Mouse (Mus musculus) urinary bladder, adult 2 months (tissue): ENCODE results near the gene H2afv. TPM values are rescaled to one million over a fixed set of nuclear protein-coding genes. Genes with fewer than 3 reads are reported as not detected.
A peak's percentile ranks its signal among the peaks of the same experiment; 100 is the strongest.
"Not testable (repeated sequence)": the region's sequence is repeated elsewhere in the genome, so short reads cannot be mapped to it uniquely, and the experiment has no call there.

Experiments
- DNase-seq: peaks from one replicate; pipeline ENCODE4 v3.0.0; 2022; ENCODE audit warnings: low spot score
- polyA plus RNA-seq: library from polyadenylated mRNA; depleted of rRNA; stranded (reverse); fragments of >200 nt; gene quantifications from 2 replicates; pipeline ENCODE4 v1.2.3, GENCODE M21; 2012

The H2afv gene
- polyA plus RNA-seq, 1 experiment = 97.0 TPM

DNA sequence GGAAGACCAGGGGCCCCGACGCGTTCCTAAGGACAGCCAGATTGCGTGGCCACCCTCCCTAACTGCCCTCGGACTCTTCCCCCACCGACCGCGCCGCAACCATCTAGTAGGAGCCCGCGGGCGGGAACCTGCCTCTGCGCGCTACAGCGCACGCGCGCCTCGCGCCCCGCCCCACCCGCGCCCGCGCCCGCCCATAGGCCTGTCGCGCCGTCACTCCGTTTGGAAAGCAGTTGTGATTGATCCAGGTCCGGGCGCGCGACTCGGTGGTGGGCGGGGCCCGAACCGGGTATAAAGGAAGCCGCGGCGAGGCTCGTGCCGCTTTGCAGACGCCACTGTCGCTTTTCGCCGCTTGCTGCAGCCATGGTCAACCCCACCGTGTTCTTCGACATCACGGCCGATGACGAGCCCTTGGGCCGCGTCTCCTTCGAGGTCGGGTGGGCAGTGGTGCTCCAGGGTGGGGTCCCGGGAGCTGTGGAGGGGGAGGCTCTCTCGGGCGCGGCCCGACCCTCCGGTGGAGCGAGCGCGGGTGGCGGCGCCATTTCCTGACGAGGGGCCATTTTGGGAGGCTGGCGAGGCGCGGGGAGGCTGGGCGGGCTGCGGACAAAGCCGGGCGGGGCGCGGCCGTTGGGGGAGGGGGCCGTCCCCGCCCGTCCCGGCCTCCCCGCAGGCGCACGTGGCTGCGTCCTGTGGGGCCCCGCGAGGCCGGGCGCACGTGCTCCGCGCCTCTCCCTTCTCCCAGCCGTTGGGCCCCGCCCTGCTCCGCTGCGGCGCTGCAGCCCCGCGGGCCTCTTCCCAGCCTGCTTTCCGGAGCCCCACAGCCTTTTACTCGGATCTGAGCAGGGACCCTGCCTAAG is 28.5 kb downstream of the H2afv start:
- peak; percentile 100 for DNase-seq

DNA sequence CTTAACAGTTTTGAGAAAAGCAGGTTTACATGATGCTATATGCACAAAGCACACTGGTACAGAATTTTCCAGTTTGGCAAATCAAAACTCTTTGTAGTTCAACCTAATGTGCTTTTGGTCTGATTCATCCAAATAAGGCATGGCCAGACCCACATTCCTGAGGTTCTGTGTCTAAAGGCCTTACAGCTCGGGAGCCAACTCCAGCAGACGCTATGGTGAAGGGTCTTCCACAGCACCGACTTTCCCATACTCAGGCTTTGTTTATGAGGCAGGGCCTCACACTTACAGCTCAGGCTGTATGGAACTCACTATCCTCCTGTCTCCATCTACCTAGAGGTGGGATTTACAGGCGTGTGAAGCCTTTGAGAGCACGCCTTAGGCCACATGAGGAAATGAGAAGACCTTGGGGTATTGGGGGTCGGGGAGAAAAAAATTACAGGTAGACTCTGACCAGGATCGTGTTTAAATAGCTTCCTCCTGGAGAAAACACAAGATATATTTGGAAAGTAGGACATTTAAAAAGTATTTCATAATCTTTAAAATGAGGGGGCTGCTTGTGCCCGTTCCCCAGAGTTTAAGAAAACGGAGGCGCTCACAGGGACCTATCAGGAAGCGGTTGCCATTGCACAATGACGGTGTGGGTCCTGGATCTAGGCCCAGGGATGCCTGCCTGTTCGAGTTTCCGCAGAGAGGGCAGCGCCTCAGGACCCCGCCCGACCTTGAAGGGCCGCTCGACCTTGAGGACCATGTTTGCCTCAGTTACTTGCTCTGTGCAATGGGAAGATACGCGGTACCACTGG is 29.3 kb downstream of the H2afv start, which contains the start of gene Ppia:
Gene Ppia, plus strand, starts transcription at position 693 of the 800 bp plus-strand sequence.
- DNase-seq = no peak

DNA sequence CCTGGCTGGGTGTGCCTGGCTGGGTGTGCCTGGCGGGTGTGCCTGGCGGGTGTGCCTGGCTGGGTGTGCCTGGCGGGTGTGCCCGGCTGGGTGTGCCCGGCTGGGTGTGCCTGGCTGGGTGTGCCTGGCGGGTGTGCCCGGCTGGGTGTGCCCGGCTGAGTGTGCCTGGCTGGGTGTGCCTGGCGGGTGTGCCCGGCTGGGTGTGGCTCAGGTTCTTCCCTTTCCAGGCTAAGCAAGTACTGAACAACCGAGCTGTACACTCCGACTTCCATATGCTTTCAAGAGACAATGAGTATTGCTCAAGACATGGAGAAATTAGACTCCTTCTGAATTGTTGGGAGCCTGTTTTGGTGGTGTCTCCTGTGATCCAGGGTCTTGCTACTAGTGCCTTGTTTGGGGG is 31.0 kb downstream of the H2afv start:
- no peak for DNase-seq

DNA sequence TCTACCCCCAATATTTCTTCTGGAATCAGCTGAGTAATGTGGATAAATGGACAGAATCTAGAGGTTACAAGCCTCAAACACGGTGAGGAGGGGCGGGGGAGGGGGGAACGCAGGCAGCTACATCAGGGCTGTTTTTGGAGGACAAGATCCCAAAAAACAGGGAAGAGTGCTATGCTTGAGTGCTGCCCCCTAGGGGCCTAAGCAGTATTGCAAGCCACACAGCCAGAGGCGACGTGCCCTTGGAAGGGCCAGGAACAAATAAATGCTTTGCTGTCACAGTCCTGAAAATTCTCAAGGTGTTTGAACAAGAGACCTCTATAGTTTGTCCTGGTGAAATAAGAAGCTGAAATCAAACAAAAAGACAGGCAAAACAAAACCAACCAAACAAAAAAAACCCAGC is 32.6 kb downstream of the H2afv start:
- DNase-seq = peak; percentile 66

DNA sequence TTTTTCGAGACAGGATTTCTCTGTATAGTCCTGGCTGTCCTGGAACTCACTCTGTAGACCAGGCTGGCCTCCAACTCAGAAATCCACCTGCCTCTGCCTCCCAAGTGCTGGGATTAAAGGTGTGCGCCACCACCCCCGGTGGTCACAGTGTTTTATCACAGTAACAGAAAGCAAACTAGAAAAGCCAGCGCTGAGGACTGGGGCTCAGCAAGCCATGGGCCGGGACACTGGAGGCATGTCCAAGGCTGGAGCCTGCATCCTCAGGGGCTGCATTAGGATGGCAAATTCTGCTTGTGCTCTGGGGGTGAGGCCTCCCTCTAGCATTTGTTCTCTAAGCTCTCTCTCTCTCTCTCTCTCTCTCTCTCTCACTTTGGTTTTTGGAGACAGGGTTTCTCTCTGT is 33.5 kb downstream of the H2afv start:
- DNase-seq = not testable (repeated sequence)

DNA sequence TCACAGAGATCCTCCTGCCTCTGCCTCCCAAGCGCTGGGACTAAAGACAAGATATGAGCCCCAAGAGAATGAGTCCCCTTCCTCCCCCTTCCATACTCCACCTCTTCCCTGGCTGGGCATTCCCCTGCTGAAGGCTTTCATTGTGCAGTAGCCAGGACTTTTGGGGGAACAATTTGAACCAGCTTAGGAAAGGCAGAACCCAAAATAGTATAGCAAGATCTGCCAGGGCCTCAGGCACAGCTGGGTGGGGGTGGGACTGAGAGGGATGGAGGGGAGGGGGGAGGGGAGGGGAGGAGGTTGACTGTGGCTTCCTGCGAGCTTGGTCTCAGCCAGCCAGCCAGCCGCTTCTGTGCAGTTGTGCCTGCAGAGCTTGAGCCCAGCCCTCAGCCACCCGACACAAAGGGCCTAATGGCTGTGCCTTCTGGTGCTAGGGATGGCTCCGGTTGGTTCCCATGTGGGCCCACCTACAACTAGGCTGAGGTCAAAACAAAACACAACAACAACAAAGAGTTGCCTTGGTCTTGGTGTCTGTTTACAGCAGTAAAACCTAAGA is 34.1 kb downstream of the H2afv start:
- no peak for DNase-seq

DNA sequence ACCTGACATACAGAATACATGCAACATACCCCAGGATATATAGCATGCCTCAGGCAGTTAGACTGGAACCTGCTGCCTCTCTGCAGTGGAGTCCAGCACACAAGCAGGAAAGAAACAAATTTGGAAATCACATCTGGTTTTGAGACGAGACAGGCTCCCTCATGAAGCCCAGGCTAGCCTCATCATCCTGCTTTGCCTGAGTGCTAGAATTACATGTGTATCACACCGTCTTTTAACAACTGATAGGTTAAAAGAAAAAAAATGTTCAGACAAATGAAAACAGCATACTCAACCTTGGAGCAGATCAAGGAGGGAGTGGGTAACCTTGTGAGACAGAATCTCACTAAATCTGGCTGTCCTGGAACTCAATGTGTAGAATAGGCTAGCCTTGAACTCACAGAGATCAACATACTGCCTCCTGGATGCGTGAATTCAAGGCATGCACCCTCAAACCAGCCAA is 37.1 kb downstream of the H2afv start:
- DNase-seq = no peak

DNA sequence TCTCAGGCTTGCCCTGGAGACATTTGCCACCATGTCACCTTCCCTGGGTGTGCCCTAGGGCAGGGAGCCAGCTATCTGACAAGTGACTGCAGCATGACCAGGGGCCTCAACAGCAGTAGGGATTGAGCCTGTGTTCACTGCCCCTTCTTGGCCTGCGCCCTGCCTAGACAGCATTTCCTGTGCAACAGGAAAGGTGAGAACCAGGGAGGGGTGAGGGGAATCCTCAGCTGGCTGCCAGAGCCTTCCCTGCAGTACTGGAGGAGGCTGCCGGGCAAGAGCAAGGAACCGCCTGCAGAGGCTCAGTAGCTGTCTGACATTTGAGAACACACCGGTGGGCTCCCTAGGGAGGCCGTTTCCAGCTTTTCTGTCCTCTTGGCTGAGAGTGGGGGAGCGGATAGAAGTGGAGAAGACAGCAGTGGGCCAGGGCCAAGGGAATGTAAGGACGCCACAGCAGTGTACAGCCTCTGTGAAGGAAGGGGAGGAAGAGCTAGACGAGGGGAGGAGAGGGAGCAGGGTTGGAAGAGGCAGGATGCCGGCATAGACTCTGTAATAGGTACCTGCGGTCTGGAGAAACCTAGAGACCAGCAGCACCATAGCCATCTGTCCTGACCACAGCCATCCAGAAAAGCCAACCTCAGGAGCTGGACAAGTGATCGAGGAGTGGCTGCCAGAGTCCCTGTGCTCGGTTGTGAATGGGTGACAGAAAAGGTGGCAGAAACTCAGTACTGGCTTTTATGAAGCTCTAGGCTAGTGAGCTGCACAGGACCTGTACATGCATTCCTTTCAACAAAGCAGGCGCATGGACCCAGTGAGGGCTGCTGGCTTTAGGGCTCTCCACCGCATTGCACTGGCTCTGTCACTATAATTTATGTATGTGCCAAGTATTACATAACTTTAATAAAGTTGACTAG is 37.7 kb downstream of the H2afv start:
- DNase-seq = peak; percentile 45

DNA sequence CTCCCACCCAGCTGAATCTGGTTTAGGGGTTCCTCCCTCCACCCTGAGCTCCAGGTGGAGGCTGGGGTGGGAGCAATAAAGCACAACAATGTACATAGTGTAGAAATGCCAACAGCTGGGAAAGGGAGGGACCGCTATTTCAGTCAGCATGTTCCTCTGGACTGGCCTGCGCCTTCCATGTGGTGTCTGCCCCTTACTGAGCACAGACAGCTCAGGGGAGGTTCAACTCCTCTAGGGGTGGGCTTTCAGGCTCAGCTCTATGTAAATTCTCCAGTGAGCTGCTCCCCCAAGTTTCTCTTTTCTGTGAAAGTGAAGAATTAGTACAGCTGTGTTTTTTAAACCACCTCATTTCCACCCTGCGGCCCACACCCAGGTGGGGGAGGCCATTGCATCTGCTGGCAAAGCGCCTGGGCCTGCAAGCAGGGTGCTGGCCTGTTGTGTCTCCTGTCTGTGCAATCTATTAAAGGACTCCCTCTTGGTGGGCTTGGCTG is 38.6 kb downstream of the H2afv start:
- DNase-seq = no peak

DNA sequence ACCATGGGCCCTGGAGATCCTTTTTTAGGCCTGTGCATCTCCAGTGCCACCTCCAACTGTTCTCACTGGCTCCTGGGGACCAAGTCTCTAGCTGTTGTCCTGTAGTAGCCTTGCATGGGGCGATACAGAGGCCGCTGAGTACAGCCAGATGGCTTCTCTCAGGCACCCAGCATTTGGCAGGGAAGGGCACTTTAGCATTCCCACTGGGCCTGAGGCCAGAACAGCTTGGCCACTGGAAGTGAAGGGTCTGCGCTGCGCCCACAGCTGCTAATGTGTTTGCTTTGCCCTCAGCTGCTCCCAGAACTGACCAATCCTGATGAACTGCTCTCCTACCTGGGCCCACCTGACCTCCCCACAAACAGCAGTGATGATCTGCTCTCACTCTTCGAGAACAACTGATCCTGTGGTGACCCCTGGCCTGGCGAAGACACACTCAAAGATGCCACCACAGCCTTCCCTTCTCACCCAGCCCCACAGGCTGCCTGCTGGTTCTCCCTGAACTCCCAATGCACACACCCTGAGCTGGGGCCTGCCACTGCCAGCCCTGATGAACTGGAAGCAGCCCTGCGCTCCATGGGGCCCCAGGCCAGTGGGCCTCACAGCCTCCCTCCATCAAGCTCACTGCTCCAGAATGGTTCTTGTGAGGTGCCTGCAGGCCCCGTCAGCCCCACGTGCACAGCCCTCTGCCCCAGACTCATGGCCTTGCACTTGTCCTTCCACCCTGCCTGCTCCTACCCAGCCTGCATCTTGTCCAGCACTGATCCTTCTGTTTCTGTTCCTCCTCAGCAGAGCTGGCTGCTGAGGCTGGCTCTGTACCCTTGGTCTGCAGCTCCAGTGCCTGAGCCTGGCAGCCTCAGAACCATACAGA is 39.3 kb downstream of the H2afv start:
- DNase-seq = no peak

DNA sequence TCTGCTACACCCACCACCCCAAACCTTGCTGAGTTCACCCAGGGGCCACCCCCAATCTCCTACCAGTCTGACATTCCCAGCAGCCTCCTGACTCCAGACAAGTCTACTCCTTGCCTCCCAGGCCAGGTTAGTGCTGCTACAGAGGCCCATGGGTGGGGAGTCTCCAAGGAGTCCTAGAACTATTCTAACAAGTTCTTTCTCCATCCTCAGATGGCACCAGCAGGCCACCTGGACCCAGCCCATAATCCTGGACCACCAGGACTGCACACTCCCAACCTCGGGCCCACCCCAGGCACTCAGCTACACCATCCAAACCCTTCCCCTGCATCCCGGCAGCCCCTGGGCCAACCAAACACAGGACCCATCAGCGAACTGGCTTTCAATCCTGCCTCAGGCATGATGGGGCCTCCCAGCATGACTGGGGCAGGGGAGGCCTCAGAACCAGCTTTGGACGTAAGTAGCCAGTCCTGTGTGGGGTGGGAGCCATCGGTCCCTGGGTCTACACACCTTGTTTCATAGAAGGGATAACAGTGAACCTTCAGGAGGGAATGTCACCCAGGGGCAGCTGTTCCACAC is 40.3 kb downstream of the H2afv start:
- no peak for DNase-seq

DNA sequence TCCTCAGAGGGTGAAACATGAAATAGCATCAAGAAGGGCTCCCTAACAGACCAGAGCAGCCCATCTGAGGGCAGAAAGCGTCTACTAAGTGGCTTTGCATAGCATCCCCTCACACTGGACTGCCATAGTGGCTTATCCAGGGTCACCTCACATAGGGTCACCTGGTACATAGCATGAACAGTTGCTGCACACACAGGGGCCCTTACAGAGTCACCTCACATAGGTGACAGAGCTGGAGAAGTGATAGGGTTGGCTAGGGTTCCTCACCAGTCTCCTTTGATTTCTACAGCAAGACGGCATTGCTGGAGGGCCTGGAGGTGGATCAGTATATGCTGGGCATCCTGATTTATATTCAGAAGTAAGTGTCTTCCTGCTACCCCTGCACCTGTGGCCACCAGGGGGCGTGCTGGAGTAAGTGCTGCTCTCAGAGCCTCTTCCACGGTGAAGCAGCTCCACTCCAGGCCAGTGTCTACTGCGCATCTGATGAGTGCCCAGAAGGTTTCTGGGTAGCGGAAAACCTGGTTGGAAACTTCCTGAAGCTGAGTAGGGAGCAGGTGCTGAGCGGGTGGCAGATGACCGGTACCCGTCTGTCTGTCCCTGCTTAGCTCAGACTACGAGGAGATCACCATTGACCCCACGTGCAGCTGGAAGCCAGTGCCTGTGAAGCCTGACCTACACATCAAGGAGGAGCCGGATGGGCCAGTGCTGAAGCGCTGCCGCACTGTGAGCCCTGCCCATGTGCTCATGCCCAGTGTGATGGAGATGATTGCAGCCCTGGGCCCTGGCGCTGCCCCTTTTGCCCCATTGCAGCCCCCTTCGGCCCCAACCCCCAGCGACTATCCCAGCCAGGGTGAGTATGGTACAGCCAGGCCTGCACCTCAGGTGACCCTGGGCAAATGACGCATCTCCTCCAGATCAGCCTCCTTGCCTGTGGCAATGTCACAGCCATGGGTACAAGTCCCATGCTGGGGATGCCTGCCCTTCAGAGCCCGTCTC is 41.4 kb downstream of the H2afv start:
- peak; percentile 68 for DNase-seq

DNA sequence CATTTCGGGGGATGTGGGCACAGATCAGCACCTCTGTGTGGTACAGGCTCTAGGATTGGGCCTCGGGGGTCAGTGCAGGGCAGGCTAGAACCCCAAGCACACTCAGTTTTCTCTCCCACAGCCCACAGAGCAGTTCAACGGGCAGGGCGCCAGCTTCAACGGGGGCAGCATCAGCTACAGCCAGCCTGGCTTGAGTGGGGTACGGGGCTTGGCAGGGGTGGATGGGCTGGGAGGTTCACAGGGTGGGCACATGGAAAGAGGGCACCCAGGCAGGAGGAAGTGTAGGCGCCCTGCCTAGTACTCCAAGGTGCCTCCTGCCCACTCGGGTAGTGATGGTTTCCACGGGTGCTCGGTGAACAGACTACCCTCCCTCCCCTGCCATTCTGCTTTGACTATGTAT is 46.1 kb downstream of the H2afv start:
- DNase-seq = no peak

DNA sequence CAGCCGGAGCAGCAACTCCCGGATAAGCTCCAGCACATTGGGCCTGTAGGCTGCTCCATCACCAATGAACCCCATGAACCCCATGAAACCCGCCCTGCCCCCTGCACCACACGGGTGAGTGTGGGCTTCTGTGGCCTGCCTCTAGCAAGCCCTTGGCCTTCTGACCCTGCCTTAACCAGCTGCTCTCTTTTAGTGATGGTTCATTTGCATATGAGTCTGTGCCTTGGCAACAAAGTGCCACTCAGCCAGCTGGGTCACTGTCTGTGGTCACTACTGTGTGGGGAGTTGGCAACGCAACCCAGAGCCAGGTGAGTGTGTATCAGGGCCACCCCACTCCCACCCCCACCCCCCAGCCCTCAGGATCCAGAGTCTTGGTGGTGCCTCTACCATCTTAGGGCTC is 48.7 kb downstream of the H2afv start:
- no peak for DNase-seq

DNA sequence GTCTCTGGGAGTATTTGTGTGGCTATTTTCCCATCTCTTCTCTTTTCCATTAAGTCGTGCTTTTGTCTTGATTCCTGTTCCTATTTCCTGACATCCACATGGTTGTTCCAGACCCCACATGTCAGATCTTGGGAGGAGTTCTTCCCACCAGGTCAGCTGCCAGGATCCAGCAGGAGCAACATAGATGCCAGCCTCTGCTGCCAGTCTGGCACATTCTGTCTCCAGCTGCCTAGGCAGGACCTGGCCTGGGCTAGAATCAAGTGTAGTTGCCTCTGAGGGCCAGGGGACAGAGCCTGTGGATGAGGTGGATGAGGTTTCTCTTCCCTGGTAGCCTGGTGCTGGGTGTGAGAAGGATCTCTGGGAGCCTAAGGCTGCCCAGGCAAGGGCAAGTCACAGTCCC is 50.4 kb downstream of the H2afv start:
- no peak for DNase-seq

DNA sequence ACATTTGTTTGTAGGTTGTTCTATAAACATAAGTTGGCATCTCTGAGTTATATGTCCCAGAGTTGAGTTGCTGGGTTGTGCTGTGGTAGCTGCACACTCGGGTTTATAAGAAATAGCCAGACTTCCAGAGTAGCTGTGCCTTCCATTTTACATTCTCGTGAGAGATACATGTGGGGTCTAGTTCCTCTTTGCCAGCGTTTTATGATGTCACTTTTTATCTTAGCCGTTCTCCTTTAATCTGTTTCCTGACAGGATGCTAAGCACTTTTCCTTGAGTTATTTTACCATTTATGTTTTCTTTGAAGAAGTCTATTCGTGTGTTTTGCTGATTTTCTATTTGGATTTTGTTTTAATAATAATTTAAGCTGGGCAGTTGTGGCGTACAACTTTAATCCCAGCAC is 51.4 kb downstream of the H2afv start:
- DNase-seq = no peak

DNA sequence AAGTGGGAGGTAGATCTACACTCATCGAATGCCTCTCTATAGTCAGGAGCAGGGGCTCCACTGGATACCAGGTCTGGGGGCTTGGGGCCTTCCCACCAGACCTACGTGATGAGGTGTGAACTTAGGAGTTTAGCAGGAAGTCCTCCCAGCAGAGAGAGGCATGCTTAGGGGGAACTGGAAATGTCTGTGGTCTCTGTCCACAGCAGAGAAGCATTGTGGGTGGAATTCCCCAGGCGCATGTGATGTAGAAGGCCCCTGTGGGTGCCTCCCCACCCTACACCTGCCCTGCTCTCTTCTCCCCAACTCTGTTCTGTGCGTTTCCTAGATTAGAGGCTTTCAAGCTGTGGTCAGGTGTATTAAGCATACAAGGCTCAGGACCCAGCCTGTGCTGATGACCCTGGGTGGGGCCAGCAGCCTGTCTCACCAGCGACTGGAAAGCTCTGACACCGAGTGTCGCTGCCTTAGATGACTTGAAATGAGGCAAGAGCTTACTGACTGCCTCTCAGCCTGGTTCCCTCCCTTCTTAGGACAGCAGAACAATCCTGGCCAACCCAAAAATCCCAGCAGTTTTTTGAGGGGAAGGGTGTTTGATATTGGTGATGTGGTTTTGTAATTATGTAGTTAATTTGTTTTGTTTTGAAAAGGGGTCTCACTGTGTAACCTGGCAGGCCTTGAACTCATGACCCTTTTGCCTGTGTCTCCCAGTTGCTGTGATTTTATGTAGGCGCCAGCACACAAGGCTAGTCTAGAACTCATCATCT is 52.5 kb downstream of the H2afv start:
- DNase-seq = no peak
